Mouse (Mus musculus): Measurements from ENCODE around the gene Abca13.

DNA sequence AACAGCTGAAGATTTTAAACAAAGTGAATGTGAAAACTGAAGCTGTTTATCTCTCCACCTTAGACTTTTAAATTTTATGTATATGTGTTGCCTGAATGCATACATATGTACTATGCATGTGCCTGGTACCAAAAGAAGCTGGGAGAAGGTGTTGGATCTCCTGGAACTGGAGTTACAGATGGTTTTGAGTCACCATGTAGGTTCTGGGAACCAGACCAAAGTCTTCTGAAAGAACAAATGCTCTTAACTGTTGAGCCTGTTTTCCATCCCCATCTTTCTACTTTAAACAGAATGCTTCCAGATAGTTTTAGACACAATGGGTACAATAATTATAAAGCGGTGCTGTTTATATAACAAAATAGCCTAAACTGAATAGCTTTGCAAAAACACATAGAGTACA, 29.9 kb downstream of the Abca13 start:
- TF ChIP-seq ZNF384 (IDR thresholded peaks at IDR 0.05; ENCODE audit: low read depth, low read length) (no peak), POLR2A (IDR thresholded peaks at IDR 0.05; ENCODE audit: low read depth, low read length) (no peak), CHD2 (IDR thresholded peaks at IDR 0.05; ENCODE audit: low read length) (no peak), NELFE (IDR thresholded peaks at IDR 0.05; ENCODE audit: low read depth, low read length) (no peak), HCFC1 (IDR thresholded peaks at IDR 0.05; ENCODE audit: low read depth, low read length) (no peak), CTCF (conservative IDR thresholded peaks at IDR 0.05 in 1 of 2, IDR thresholded peaks at IDR 0.05 in 1 of 2; ENCODE audit: low read depth in 2 of 2, low read length in 2 of 2) (no peak), ETS1 (conservative IDR thresholded peaks at IDR 0.05; ENCODE audit: low read depth, low read length) (no peak), NRF1 (IDR thresholded peaks at IDR 0.05; ENCODE audit: low read depth, low read length) (no peak), GABPA (IDR thresholded peaks at IDR 0.05; ENCODE audit: insufficient replicate concordance, low read depth, low read length) (no peak), ZKSCAN1 (IDR thresholded peaks at IDR 0.05; ENCODE audit: borderline replicate concordance, low read depth, low read length) (no peak), E2F4 (IDR thresholded peaks at IDR 0.05; ENCODE audit: insufficient replicate concordance, low read depth, low read length) (no peak), PAX5 (IDR thresholded peaks at IDR 0.05; ENCODE audit: low read length) (no peak), RCOR1 (conservative IDR thresholded peaks at IDR 0.05; ENCODE audit: low read depth, low read length) (no peak)

All from CH12.LX (cell line).